Mouse (Mus musculus) lung, postnatal 0 days (tissue): ENCODE data around the gene Vnn3.

ENCODE experiments used
- CTCF ChIP-seq: IDR thresholded peaks from 2 replicates; pipeline ENCODE4 v1.5.1; 2016; ENCODE audit warnings: antibody characterized with exemption, mild to moderate bottlenecking
- EP300 ChIP-seq: IDR thresholded peaks from 2 replicates; pipeline ENCODE4 v1.6.1; 2016; ENCODE audit warnings: antibody characterized with exemption, mild to moderate bottlenecking, control low read depth

- TF ChIP-seq CTCF (peak; percentile 86), EP300 (no peak)
Measured at GRCm38 (mm10) chr10:23815168-23815567, 36.1 kb upstream of the Vnn3 start.
